Mouse (Mus musculus) mouse trophoblast stem cell (cell line): Measurements from ENCODE around the gene Tmc4.
"Not testable (repeated sequence)": the region's sequence is repeated elsewhere in the genome, so short reads cannot be mapped to it uniquely, and the experiment has no call there.

Experiments
- in situ Hi-C, 2 experiments: fragments of 300-500 bp; cut with MseI, MboI; formaldehyde crosslinking; loops; 2 replicates in 1 of 2; 3 replicates in 1 of 2; pipeline ENCODE4 v1.15.1; 2025

Gene Tmc4

GRCm38 (mm10) chr7:3677342-3677741, at the start of gene Tmc4:
Gene Tmc4 (minus strand): TSS chr7:3677553.
- in situ Hi-C loops, result loop anchor here in 1 of 2 experiments (25.0 kb wide), 1 partner anchor 235 kb away; the partner anchor contains the start of gene Lilra6

GRCm38 (mm10) chr7:3725459-3725858, 48.1 kb upstream of the Tmc4 start:
- in situ Hi-C loops, result not testable (repeated sequence)

- in situ Hi-C loops, result loop anchor here (25.0 kb wide), 4 partner anchors 92 to 767 kb away; partner anchors contain the start of genes Eps8l1 (in 1 of the 2) and Leng8 (in 1 of the 2)
These were observed 42.9 kb upstream of the Tmc4 start, which contains the start of gene Pirb for GRCm38 (mm10) chr7:3720268-3720667. Gene Pirb (minus strand): TSS chr7:3720391.

GRCm38 (mm10) chr7:3715249-3715648, 37.9 kb upstream of the Tmc4 start:
- in situ Hi-C loops, result loop anchor here (10.0 to 25.0 kb wide), 5 partner anchors 97 to 772 kb away; partner anchors contain the start of genes Eps8l1 (in 1 of the 2) and Leng8 (in 1 of the 2)

GRCm38 (mm10) chr7:3712264-3712942, 35.0 kb upstream of the Tmc4 start:
- in situ Hi-C loops, result loop anchor here (10.0 to 25.0 kb wide), 5 partner anchors 100 to 775 kb away; partner anchors contain the start of genes Eps8l1 (in 1 of the 2) and Leng8 (in 1 of the 2)

- in situ Hi-C loops, result loop anchor here (10.0 to 25.0 kb wide), 5 partner anchors 64 to 778 kb away; partner anchors contain the start of genes Cnot3 (in 1 of the 2), Eps8l1 (in 1 of the 2) and Leng8 (in 1 of the 2)
These were observed 31.6 kb upstream of the Tmc4 start for GRCm38 (mm10) chr7:3709000-3709399.

- in situ Hi-C loops, result loop anchor here (10.0 to 25.0 kb wide), 5 partner anchors 64 to 779 kb away; partner anchors contain the start of genes Cnot3 (in 1 of the 2), Eps8l1 (in 1 of the 2) and Leng8 (in 1 of the 2)
These were observed 31.2 kb upstream of the Tmc4 start for GRCm38 (mm10) chr7:3708447-3708980.

GRCm38 (mm10) chr7:3707568-3708413, 30.4 kb upstream of the Tmc4 start:
- in situ Hi-C loops, result loop anchor here (10.0 to 25.0 kb wide), 5 partner anchors 63 to 780 kb away; partner anchors contain the start of genes Cnot3 (in 1 of the 2), Eps8l1 (in 1 of the 2) and Leng8 (in 1 of the 2)

GRCm38 (mm10) chr7:3707027-3707426, 29.7 kb upstream of the Tmc4 start:
- in situ Hi-C loops, result loop anchor here (10.0 to 25.0 kb wide), 5 partner anchors 62 to 780 kb away; partner anchors contain the start of genes Cnot3 (in 1 of the 2), Eps8l1 (in 1 of the 2) and Leng8 (in 1 of the 2)

- in situ Hi-C loops, result loop anchor here (10.0 to 25.0 kb wide), 5 partner anchors 62 to 781 kb away; partner anchors contain the start of genes Cnot3 (in 1 of the 2), Eps8l1 (in 1 of the 2) and Leng8 (in 1 of the 2)
These were observed 29.1 kb upstream of the Tmc4 start for GRCm38 (mm10) chr7:3706343-3706934.

- in situ Hi-C loops, result loop anchor here (10.0 to 25.0 kb wide), 5 partner anchors 61 to 781 kb away; partner anchors contain the start of genes Cnot3 (in 1 of the 2), Eps8l1 (in 1 of the 2) and Leng8 (in 1 of the 2)
These were observed 28.6 kb upstream of the Tmc4 start for GRCm38 (mm10) chr7:3705911-3706310.

- in situ Hi-C loops, result loop anchor here (10.0 to 25.0 kb wide), 5 partner anchors 61 to 782 kb away; partner anchors contain the start of genes Cnot3 (in 1 of the 2), Eps8l1 (in 1 of the 2) and Leng8 (in 1 of the 2)
These were observed 28.1 kb upstream of the Tmc4 start for GRCm38 (mm10) chr7:3705461-3705860.

GRCm38 (mm10) chr7:3704475-3704874, 27.1 kb upstream of the Tmc4 start:
- in situ Hi-C loops, result loop anchor here (10.0 to 25.0 kb wide), 5 partner anchors 60 to 783 kb away; partner anchors contain the start of genes Cnot3 (in 1 of the 2), Eps8l1 (in 1 of the 2) and Leng8 (in 1 of the 2)

- in situ Hi-C loops, result loop anchor here (10.0 to 25.0 kb wide), 5 partner anchors 59 to 783 kb away; partner anchors contain the start of genes Cnot3 (in 1 of the 2), Eps8l1 (in 1 of the 2) and Leng8 (in 1 of the 2)
These were observed 26.6 kb upstream of the Tmc4 start, which contains the start of gene Rps9 for GRCm38 (mm10) chr7:3703879-3704441. Gene Rps9 (plus strand): TSS chr7:3703993.

GRCm38 (mm10) chr7:3703148-3703878, 26.0 kb upstream of the Tmc4 start:
- in situ Hi-C loops, result loop anchor here (10.0 to 25.0 kb wide), 5 partner anchors 59 to 784 kb away; partner anchors contain the start of genes Cnot3 (in 1 of the 2), Eps8l1 (in 1 of the 2) and Leng8 (in 1 of the 2)

- in situ Hi-C loops, result loop anchor here in 1 of 2 experiments (25.0 kb wide), 1 partner anchor 214 kb away; the partner anchor contains the start of gene Lilra6
These were observed 21.1 kb upstream of the Tmc4 start for GRCm38 (mm10) chr7:3698471-3698870.

- in situ Hi-C loops, result loop anchor here in 1 of 2 experiments (25.0 kb wide), 1 partner anchor 217 kb away; the partner anchor contains the start of gene Lilra6
These were observed 17.6 kb upstream of the Tmc4 start for GRCm38 (mm10) chr7:3694949-3695305.
